Mouse (Mus musculus) gastrocnemius, postnatal 36 days (tissue): ENCODE measurements around the gene Creld2. TPM values are rescaled to one million over a fixed set of nuclear protein-coding genes. Genes with fewer than 3 reads are reported as not detected.
"Not testable (repeated sequence)": the region's sequence is repeated elsewhere in the genome, so short reads cannot be mapped to it uniquely, and the experiment has no call there.

ENCODE experiments used
- DNase-seq, 2 experiments: peaks; one replicate each; pipeline ENCODE4 v3.0.0; 2022
- intact Hi-C: fragments of 180-260 bp; cut with DNase I; formaldehyde crosslinking; loops from one replicate; pipeline ENCODE4 v1.15.1; 2025
- long read RNA-seq, 2 experiments: library from polyadenylated mRNA; stranded (forward); transcript quantifications; one replicate each; pipeline ENCODE4 v2.0.0; 2021
- total RNA-seq, 2 experiments: library from RNA; stranded (reverse); gene quantifications; 2 replicates each; pipeline ENCODE4 v1.2.3; 2021

Creld2 gene
- 1 to 10 TPM; 6.6 to 8.9 TPM for total RNA-seq
- long read RNA-seq, experiment 1, transcript Creld2-201 (10 exons, 1,366 nt): major isoform, 12 of 13 reads
- long read RNA-seq, experiment 1, partial matches to known transcripts: 1 of 13 reads
- long read RNA-seq, experiment 1, other reads (novel, unspliced or antisense): 0 of 13 reads
- long read RNA-seq, experiment 2, transcript Creld2-201 (10 exons, 1,366 nt): major isoform, 18 of 20 reads
- long read RNA-seq, experiment 2, partial matches to known transcripts: 1 of 20 reads
- long read RNA-seq, experiment 2, other reads (novel, unspliced or antisense): 1 of 20 reads

GRCm38 (mm10) chr15:88819026-88819905 lies at the start of gene Creld2, which contains the start of gene Alg12:
Creld2 (plus strand) TSS chr15:88819646.
Alg12 (minus strand) TSS chr15:88819318.
- peak; percentile 98 to 99 for DNase-seq
- intact Hi-C loops: loop anchor here (10.0 kb wide), 1 partner anchor 64 kb away; the partner anchor contains the start of gene Zbed4

DNA sequence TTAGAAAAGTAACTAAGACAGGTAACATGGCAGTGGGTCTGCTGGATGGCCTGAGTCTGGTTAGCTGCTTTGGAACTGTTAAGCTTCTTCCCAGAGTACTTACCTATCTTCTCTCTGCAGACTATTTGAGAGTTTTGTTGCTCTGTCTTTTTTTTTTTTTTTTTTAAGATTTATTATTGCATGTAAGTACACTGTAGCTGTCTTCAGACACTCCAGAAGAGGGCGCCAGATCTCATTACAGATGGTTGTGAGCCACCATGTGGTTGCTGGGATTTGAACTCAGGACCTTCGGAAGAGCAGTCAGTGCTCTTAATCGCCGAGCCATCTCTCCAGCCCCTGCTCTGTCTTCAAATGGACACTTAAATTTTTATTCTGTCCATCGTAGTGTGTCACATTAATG lies 44.8 kb upstream of the Creld2 start:
- intact Hi-C loops, DNase-seq: not testable (repeated sequence)

GRCm38 (mm10) chr15:88792140-88792850 lies 27.2 kb upstream of the Creld2 start:
- DNase-seq: no peak
- intact Hi-C loops: no loop called here

DNA sequence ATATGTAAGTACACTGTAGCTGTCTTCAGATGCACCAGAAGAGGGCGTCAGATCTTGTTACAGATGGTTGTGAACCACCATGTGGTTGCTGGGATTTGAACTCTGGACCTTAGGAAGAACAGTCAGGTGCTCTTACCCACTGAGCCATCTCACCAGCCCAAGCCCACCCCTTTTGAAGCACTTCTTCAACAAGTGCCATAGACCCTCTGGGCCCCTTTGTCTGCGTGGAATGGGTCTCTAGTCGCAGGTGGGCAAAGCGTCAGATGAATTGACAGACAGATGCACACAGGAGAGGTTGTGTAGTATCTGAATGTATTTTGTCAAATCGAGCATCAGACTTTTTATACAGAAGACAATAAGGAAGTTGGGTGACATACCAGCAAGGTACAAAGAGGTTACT lies 24.7 kb upstream of the Creld2 start:
- intact Hi-C loops, DNase-seq: not testable (repeated sequence)

DNA sequence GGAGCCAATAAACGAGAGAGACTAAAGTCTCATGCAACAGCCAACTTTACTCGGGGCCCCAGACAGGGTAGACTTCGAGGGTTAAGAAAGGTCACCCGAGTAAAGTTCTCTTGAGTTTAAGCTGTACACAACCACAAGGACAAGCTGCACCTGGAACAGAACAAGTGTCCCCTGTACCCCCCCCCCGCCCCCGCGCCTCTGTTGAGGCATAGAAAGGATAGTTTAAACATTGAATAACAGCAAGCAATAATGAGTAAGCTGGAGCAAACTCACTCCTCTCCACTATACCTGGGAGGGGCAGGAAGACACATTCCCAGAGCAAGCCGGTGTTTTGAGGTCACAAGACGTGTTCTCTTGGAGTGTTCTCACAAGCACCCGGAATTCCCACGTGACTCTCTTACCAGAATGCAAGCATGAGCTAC lies 19.5 kb upstream of the Creld2 start:
- intact Hi-C loops: no loop called here
- DNase-seq: no peak

GRCm38 (mm10) chr15:88800921-88801354 lies 18.5 kb upstream of the Creld2 start:
- no peak for DNase-seq
- intact Hi-C loops: no loop called here

- intact Hi-C loops: no loop called here
- no peak for DNase-seq
Measured at GRCm38 (mm10) chr15:88801903-88802302, 17.5 kb upstream of the Creld2 start.

- intact Hi-C loops: no loop called here
- no peak for DNase-seq
Measured at GRCm38 (mm10) chr15:88802348-88802747, 17.1 kb upstream of the Creld2 start.

- peak in 1 of 2 experiments; percentile 9 for DNase-seq
- intact Hi-C loops: no loop called here
Measured at GRCm38 (mm10) chr15:88808121-88808520, 11.3 kb upstream of the Creld2 start.

DNA sequence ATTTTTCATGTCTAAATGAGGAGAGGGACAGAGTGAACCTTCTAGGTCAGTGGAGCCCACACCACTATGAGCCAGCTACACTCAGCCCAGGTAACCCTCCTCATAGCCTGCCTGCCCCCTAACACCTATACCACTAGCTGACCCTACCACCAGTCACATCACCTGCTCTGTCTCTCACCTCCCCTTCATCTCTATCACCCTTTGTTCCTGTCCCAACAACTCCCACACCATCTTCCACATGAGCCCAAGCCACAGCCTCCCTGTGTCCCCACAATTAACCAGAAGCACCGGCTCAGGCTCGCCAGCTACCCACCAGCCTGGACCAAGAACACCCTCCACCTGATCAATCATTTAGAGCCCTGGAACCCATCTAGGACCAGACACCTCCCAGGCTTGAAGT lies 9.1 kb upstream of the Creld2 start:
- peak in 1 of 2 experiments; percentile 3 for DNase-seq

GRCm38 (mm10) chr15:88813262-88813661 lies 6.2 kb upstream of the Creld2 start:
- intact Hi-C loops: loop anchor here (10.0 kb wide), 1 partner anchor 58 kb away; the partner anchor contains the start of gene Zbed4
- DNase-seq: peak in 1 of 2 experiments; percentile 2

More for the DNA sequence above, 9.1 kb upstream of the Creld2 start:
- intact Hi-C loops: loop anchor here (10.0 kb wide), 1 partner anchor 56 kb away; the partner anchor contains the start of gene Zbed4

GRCm38 (mm10) chr15:88813873-88814272 lies 5.6 kb upstream of the Creld2 start:
- not testable (repeated sequence) for DNase-seq
- intact Hi-C loops: loop anchor here (10.0 kb wide), 1 partner anchor 59 kb away; the partner anchor contains the start of gene Zbed4

- intact Hi-C loops: loop anchor here (10.0 kb wide), 1 partner anchor 60 kb away; the partner anchor contains the start of gene Zbed4
- DNase-seq: no peak
Measured at GRCm38 (mm10) chr15:88814411-88815047, 4.9 kb upstream of the Creld2 start.

GRCm38 (mm10) chr15:88815196-88815700 lies 4.2 kb upstream of the Creld2 start:
- intact Hi-C loops: loop anchor here (10.0 kb wide), 1 partner anchor 60 kb away; the partner anchor contains the start of gene Zbed4
- DNase-seq: no peak

- no peak for DNase-seq
- intact Hi-C loops: loop anchor here (10.0 kb wide), 1 partner anchor 65 kb away; the partner anchor contains the start of gene Zbed4
Measured at GRCm38 (mm10) chr15:88819906-88820303, 459 bp downstream of the Creld2 start.

DNA sequence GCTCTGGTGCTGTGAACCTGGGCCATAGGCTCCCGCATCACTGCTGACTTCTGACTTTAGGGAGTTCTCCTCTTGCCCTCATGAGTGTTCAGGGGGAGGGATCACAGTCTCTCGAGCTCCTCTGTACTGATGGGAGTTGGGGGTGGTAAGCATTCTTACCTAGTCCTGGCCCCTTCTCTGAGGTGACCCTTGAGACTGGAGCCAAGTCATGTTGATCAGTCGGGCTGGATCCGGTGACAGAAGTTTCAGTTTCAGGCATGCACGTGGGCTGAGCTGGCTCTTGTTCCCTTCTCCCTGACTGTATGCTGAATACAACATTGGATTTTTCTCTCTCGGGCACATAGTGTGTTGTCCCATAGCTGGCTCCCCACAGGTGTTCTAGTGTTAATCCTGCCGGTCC lies 2.0 kb downstream of the Creld2 start:
- intact Hi-C loops: no loop called here
- DNase-seq: no peak

DNA sequence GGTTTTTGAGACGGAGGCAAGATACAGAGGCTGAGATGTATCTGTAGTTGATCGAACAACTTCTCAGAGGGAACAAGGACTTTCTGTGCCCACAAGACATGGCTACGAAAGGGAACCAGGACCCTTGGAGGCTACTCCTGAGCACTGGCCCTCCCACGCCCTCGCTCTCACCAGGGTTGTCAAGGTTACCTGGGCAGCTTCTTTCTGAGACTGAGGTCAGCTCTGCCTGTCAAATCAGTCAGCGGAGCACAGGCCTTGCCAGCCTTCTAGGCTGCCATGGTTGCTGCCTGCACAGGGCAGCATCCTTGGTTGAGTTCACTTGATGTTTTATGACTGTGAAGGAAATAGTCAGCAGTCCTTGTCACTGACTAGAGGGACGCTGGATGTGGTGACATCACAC lies 3.1 kb downstream of the Creld2 start:
- intact Hi-C loops: no loop called here
- DNase-seq: no peak

- intact Hi-C loops: no loop called here
- no peak for DNase-seq
Measured at GRCm38 (mm10) chr15:88823376-88823775, 3.9 kb downstream of the Creld2 start.

DNA sequence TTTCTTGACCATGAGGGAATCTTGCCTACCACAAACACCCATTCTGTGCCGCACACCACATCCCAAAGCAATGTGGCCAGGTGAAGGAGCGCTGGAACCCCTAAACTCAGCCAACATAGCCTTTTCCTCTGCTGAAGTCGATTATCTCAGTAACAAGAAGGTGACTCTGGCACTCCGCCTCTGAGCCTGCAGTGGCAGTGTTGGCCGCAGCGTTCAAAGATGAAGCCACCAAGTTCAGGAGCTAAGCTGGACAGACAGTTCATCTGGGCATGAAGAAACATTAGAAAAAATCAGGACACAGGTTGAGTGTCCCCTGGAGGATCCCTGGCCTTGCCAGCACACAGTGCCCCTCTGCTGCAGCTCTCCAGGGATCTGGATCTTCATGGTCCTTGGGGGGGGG lies 8.0 kb downstream of the Creld2 start:
- DNase-seq: no peak
- intact Hi-C loops: loop anchor here (5.0 kb wide), 1 partner anchor 250 kb away; the partner anchor contains the start of gene Trabd
